Comparison of ENCODE assay signal across 8 mouse cellular contexts in the genomic region with DNA sequence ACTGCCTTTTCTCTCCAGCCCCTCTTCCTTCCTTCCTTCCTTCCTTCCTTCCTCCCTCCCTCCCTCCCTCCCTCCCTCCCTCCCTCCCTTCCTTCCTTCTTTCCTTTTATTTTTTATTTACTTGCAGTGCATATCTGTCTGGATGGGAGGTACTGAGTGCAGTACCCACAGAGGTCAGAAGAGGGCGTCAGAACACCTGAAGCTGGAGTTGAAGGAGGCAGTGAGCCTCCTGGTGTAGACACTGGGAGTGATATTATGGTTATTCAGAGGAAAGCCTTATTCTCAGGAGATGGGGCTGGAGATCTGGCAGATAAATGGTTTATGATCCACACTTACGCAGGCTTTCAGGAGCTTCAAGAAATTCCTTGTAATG. TPM values are rescaled to one million over a fixed set of nuclear protein-coding genes. Genes with fewer than 3 reads are reported as not detected.
A peak's percentile ranks its signal among the peaks of the same experiment; 100 is the strongest.
DNase-seq lines count a peak whose midpoint lies in the region; TF ChIP-seq lines count a peak whose summit lies in the region.

No protein-coding gene starts in this region.

- no peaks in the 10 kb centered on the region for H3K9me3 ChIP-seq in ES-Bruce4 (replicated peaks; ENCODE audit: control insufficient read depth, insufficient read depth, low read length, poor library complexity, severe bottlenecking)

- no peak overlapping the region for H3K4me3 ChIP-seq in kidney, adult 2 months (ENCODE audit: insufficient read depth, low read depth, low read length)
- no peak overlapping the region for H3K4me3 ChIP-seq in ES-Bruce4 (ENCODE audit: low read depth, low read length)

- 45% methylated on average over 2 of the region's 2 CpGs for WGBS in kidney, adult 2 months

- peak; percentile 27 for DNase-seq in kidney, adult 2 months
- no peak for DNase-seq in kidney, postnatal 14 days
- DNase-seq in c-Kit-positive CD71-positive TER-119-positive erythroid progenitor cells, embryonic 14.5 days (ENCODE audit: low spot score): peak; percentile 29
- DNase-seq in layer of hippocampus, adult 9-11 months: peak; percentile 65
- peak; percentile 65 for DNase-seq in right cerebral cortex, postnatal 4 days
- DNase-seq in ovary, postnatal 14 days (ENCODE audit: low spot score): no peak
- no peak for DNase-seq in gastrocnemius, postnatal 14 days

- H3K27me3 ChIP-seq in kidney, adult 2 months (replicated peaks; ENCODE audit: control insufficient read depth, insufficient read depth, low read length): no peaks in the 10 kb centered on the region
- H3K27me3 ChIP-seq in ES-Bruce4 (ENCODE audit: control insufficient read depth, insufficient read depth, low read length, poor library complexity, severe bottlenecking): no peaks in the 10 kb centered on the region

- no peak overlapping the region for H3K27ac ChIP-seq in kidney, adult 2 months (ENCODE audit: insufficient read depth, low read depth, low read length)
- no peak overlapping the region for H3K27ac ChIP-seq in ES-Bruce4 (ENCODE audit: insufficient read depth, low read length)

- TF ChIP-seq CTCF in kidney, adult 2 months (conservative IDR thresholded peaks at IDR 0.05; ENCODE audit: insufficient read depth, insufficient read length, low read depth, low read length): peak; percentile 60
- peak; percentile 79 for TF ChIP-seq CTCF in ES-Bruce4 (IDR thresholded peaks at IDR 0.05; ENCODE audit: low read depth, low read length)

- H3K4me1 ChIP-seq in kidney, adult 2 months (ENCODE audit: control insufficient read depth, insufficient read depth, low read length): no peaks in the 10 kb centered on the region
- H3K4me1 ChIP-seq in ES-Bruce4 (ENCODE audit: control insufficient read depth, insufficient read depth, low read length): peaks cover 2% of the 10 kb centered on the region

- intact Hi-C loops in gastrocnemius, postnatal 14 days (cut with DNase I; ENCODE audit: low total_unique reads): no loop called here

- no peak for TF ChIP-seq EP300 in ES-Bruce4 (IDR thresholded peaks at IDR 0.05; ENCODE audit: insufficient read depth, low read depth, low read length)

- no peak overlapping the region for H3K9ac ChIP-seq in ES-Bruce4 (ENCODE audit: low read depth, poor library complexity, severe bottlenecking)

- TF ChIP-seq POLR2A in kidney, adult 2 months (IDR thresholded peaks at IDR 0.05; ENCODE audit: low read depth, low read length): no peak
- no peak for TF ChIP-seq POLR2A in ES-Bruce4 (IDR thresholded peaks at IDR 0.05; ENCODE audit: insufficient read depth, low read length)

- H3K36me3 ChIP-seq in kidney, adult 2 months (ENCODE audit: control insufficient read depth, insufficient read depth, low read length): no peaks in the 10 kb centered on the region
- H3K36me3 ChIP-seq in ES-Bruce4 (ENCODE audit: control insufficient read depth, insufficient read depth, low read length, poor library complexity, severe bottlenecking): no peaks in the 10 kb centered on the region

RNA-seq across cellular contexts. Expression of a gene that starts 16.0 kb away (rescaled TPM):
- not detected in 2 replicates for polyA plus RNA-seq in kidney, adult 2 months (2012; rRNA removed)
- polyA plus RNA-seq in ES-Bruce4 (2011; ENCODE audit: insufficient read depth, insufficient read length, low read depth, missing spikeins): not detected in 2 replicates
- not detected for total RNA-seq in gastrocnemius, postnatal 14 days (2021)

RNA-seq across cellular contexts. Expression of a gene that starts 20.1 kb away (rescaled TPM):
- not detected in 2 replicates for polyA plus RNA-seq in kidney, adult 2 months (2012; rRNA removed)
- not detected in 2 replicates for polyA plus RNA-seq in ES-Bruce4 (2011; ENCODE audit: insufficient read depth, insufficient read length, low read depth, missing spikeins)
- not detected for total RNA-seq in gastrocnemius, postnatal 14 days (2021)

RNA-seq across cellular contexts. Expression of a gene that starts 29.5 kb away (rescaled TPM):
- 6.4 and 8.1 TPM in 2 replicates for polyA plus RNA-seq in kidney, adult 2 months (2012; rRNA removed)
- 0.75 and 0.87 TPM in 2 replicates for polyA plus RNA-seq in ES-Bruce4 (2011; ENCODE audit: insufficient read depth, insufficient read length, low read depth, missing spikeins)
- 1 to 10 TPM; 4.2 to 5.6 TPM for total RNA-seq in gastrocnemius, postnatal 14 days (2021)

RNA-seq across cellular contexts. Expression of a gene that starts 30.7 kb away (rescaled TPM):
- polyA plus RNA-seq in kidney, adult 2 months (2012; rRNA removed): 39.4 and 47.9 TPM in 2 replicates
- polyA plus RNA-seq in ES-Bruce4 (2011; ENCODE audit: insufficient read depth, insufficient read length, low read depth, missing spikeins): 76.7 and 89.3 TPM in 2 replicates
- 10 to 100 TPM; 14.2 to 16.2 TPM for total RNA-seq in gastrocnemius, postnatal 14 days (2021)

RNA-seq across cellular contexts. Expression of a gene that starts 30.7 kb away (rescaled TPM):
- 27.2 and 32.1 TPM in 2 replicates for polyA plus RNA-seq in kidney, adult 2 months (2012; rRNA removed)
- polyA plus RNA-seq in ES-Bruce4 (2011; ENCODE audit: insufficient read depth, insufficient read length, low read depth, missing spikeins): 0.65 and 1.3 TPM in 2 replicates
- under 1 TPM; 0.21 to 0.33 TPM for total RNA-seq in gastrocnemius, postnatal 14 days (2021)

Comparison
In these comparisons a context has a peak if more than half of its experiments do, and no peak if none do; other contexts are left out.
1. DNase-seq: peak in kidney, adult 2 months (single experiment), c-Kit-positive CD71-positive TER-119-positive erythroid progenitor cells, embryonic 14.5 days (single experiment), layer of hippocampus, adult 9-11 months (single experiment) and right cerebral cortex, postnatal 4 days (single experiment); none in kidney, postnatal 14 days (single experiment), ovary, postnatal 14 days (single experiment) and gastrocnemius, postnatal 14 days (single experiment).